Mouse (Mus musculus) left cerebral cortex, postnatal 14 days (tissue): ENCODE results near the gene Tshb. TPM values are rescaled to one million over a fixed set of nuclear protein-coding genes. Genes with fewer than 3 reads are reported as not detected.
A peak's percentile ranks its signal among the peaks of the same experiment; 100 is the strongest.

Experiments used
- DNase-seq, 2 experiments: peaks; one replicate each; pipeline ENCODE4 v3.0.0; 2021 to 2022; ENCODE audit warnings: low spot score in 2 of 2, mixed read lengths in 1 of 2
- intact Hi-C: fragments of 180-260 bp; cut with DNase I; formaldehyde crosslinking; loops from one replicate; pipeline ENCODE4 v1.15.1; 2025
- long read RNA-seq, 2 experiments: library from polyadenylated mRNA; stranded (forward); transcript quantifications; one replicate each; pipeline ENCODE4 v2.0.0; 2021
- total RNA-seq, 2 experiments: library from RNA; stranded (reverse); gene quantifications; 2 replicates each; pipeline ENCODE4 v1.2.3; 2021

The Tshb gene
- total RNA-seq: not detected
- long read RNA-seq, experiment 1: 0 reads
- long read RNA-seq, experiment 2: 0 reads

- intact Hi-C loops: no loop called here
- DNase-seq: no peak
Measured at GRCm38 (mm10) chr3:102782618-102783017, at the start of gene Tshb. Gene Tshb, minus strand, starts transcription at chr3:102782718.

GRCm38 (mm10) chr3:102803937-102804336 lies 21.4 kb upstream of the Tshb start:
- intact Hi-C loops: loop anchor here (1.0 to 2.0 kb wide), 2 partner anchors 89 to 555 kb away; no protein-coding TSS in a partner anchor
- peak; percentile 68 to 85 for DNase-seq

- DNase-seq: no peak
- intact Hi-C loops: no loop called here
Measured at GRCm38 (mm10) chr3:102787369-102787768, 4.9 kb upstream of the Tshb start.

DNA sequence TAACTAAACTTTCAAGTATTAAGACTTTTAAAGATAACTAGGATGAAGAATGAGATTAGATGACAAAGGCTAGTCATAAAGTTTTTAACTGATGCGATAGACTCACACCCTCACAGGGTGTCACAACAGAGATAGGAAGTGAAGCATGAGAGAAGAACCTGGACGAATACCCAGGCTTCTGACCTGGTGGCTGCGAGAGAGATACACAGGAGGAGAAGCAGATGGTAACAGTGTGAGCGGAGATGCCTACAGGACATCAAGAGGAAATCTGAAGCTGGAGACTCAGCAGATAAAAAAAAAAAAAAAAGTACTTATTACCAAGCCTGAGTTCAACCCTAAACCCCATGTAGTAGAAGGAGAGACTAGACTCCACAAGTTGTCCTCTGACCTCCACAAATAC lies 9.5 kb downstream of the Tshb start:
- intact Hi-C loops: no loop called here
- no peak for DNase-seq

- intact Hi-C loops: no loop called here
- DNase-seq: no peak
Measured at GRCm38 (mm10) chr3:102764850-102765249, 17.7 kb downstream of the Tshb start.

DNA sequence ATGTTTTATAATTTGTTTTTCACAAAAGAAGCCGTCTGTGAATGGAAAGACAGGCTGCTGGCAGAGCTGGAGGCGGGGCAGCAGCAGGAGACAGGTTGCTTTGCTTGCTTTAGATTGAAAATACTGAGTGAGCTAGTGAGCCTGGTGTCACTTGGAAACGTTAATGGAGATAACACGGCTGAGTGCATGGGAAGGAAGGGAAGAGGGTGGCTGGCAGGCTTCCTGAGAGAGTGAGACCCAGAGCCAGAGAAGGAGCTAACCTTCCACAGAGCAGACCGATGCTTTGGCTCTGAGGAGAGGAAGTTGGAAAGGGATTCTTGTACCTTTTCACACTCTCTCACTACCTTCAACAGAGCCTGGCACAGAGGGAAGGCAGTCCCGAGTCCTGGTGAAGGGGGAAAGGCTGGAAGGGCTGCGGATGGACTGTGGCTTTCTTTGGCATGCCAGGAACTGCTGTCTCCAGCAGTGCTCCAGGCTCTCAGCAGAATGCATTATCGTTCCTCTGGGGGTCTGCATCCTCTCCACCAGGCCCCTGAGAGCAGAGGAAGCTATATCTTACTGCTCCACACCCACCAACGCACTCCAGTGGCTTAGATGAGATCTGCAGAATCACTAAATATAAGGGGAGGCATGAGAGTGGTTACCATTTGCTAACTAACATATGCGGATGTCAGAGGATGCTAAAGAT lies 18.7 kb downstream of the Tshb start:
- intact Hi-C loops: no loop called here
- DNase-seq: peak; percentile 22 to 23

GRCm38 (mm10) chr3:102762388-102762787 lies 20.1 kb downstream of the Tshb start:
- DNase-seq: no peak
- intact Hi-C loops: no loop called here

- intact Hi-C loops: no loop called here
- no peak for DNase-seq
Measured at GRCm38 (mm10) chr3:102760236-102760635, 22.3 kb downstream of the Tshb start.

DNA sequence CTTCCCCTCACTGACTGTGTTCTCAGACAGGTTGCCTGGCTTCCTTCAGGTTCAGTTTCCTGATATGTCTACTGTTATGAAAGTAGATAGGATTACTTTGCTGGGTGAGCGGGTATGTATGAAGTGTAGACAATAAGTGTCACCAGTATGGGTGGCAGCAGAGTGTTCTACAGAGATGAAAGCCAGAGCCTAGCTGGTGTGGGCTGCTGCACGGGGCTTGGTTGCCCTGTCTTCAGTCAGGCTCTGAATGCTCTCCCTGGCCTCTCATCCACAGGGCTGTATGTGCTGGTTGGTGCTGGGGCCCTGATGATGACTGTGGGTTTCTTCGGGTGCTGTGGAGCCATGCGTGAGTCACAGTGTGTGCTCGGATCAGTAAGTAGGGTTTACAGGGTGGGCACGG lies 25.5 kb downstream of the Tshb start:
- DNase-seq: no peak
- intact Hi-C loops: no loop called here

- DNase-seq: no peak
Measured at GRCm38 (mm10) chr3:102755801-102756200, 26.7 kb downstream of the Tshb start.

DNA sequence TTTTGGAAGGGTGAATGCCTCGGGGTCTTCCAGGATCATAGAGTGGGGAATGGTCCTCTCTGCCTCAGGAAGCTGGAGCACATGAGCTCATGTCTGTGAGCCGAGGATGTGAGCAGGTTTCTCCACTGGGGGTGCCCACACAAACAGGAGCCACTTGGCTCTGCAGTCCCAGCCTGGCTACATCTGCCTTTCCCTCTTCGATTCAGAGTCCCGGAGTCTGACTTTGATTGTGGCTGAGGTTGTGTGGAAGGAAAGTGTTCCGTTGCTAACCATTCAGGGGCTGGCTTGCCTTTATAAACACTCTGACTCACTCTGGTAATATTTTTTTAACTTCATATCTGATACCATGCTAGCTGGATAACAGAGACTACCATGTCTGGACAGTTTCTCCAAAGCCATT lies 30.1 kb downstream of the Tshb start:
- intact Hi-C loops: no loop called here
- DNase-seq: no peak

More at GRCm38 (mm10) chr3:102755801-102756200, 26.7 kb downstream of the Tshb start:
- intact Hi-C loops: no loop called here

GRCm38 (mm10) chr3:102752053-102752452 lies 30.5 kb downstream of the Tshb start:
- no peak for DNase-seq
- intact Hi-C loops: no loop called here

- intact Hi-C loops: no loop called here
- no peak for DNase-seq
Measured at GRCm38 (mm10) chr3:102751536-102751935, 31.0 kb downstream of the Tshb start.

GRCm38 (mm10) chr3:102751136-102751535 lies 31.4 kb downstream of the Tshb start:
- DNase-seq: no peak
- intact Hi-C loops: no loop called here

DNA sequence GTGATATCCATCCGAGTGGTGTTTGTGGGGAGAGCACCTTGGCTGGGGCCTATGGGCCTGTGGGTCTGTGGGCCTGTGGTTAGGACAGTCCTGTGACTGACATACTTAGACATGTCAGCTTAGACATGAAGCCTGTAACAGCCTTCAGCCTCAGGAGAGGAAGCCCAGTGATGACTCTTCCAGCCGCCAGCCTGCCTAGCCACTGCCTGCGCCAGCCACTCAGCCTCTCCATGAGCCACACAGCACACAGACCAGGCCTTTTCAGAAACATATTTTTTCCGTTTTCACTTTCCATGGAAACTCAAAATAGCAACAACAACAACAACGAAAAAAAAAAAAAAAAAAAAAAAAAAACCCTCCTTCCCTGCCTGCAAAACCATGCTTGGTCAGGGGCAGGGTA lies 33.8 kb downstream of the Tshb start:
- intact Hi-C loops: no loop called here
- no peak for DNase-seq

- no peak for DNase-seq
- intact Hi-C loops: no loop called here
Measured at GRCm38 (mm10) chr3:102748038-102748437, 34.5 kb downstream of the Tshb start.

GRCm38 (mm10) chr3:102746174-102746573 lies 36.3 kb downstream of the Tshb start:
- no peak for DNase-seq
- intact Hi-C loops: no loop called here

DNA sequence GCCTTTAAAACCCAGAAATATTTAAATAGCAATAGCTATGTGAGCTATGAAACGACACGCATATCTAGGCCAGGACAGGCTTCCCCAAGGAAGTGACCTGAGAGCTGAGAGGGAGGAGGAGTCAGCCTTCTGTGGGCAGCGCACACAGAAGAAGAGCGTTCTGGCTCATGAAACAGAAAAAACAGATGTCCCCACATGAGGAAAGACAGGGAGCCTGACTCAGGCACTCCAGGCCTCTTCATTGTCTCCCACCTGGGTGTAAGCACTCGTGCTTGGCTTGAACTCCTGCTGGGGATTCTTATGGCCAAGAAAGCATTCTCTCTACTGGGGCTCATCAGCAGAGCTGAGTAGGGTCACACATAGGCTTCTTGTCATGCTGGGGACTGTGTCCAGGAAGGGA lies 37.9 kb downstream of the Tshb start:
- intact Hi-C loops: no loop called here
- DNase-seq: no peak

DNA sequence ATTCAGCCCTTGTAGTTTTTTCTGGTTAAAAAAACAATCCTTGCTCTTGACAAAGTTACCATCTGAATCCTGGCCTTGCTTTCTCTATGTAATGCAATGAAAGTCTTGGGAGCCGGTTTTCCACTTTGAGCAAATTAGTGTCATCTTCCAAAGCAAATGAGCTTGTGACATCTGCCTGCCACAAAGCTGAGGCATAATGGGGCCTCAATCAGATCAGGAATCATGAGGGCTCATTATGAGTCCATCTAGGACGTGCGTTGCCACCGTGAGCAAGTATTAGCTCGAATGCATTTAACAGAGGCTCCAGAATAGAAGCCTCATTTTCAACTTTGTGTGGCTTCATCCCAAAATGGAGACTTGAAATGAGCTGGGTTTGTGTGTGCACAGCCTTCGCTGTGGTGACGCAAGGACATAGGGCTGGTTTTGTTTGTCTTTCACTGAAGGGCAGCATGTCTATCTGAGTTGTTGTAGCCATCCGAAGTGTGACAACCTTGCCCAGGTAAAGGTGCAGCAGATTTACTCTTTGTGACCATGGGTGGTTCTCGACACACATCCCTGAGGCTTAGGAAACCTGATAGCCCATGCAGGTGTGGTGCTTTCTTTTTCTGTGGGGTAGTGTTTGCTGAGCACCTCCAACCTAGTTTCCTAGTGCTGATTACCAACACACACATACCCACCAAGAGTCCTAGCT lies 38.6 kb downstream of the Tshb start:
- DNase-seq: no peak
- intact Hi-C loops: no loop called here

GRCm38 (mm10) chr3:102743202-102743601 lies 39.3 kb downstream of the Tshb start:
- DNase-seq: no peak
- intact Hi-C loops: no loop called here

GRCm38 (mm10) chr3:102742725-102743124 lies 39.8 kb downstream of the Tshb start:
- intact Hi-C loops: no loop called here

More at GRCm38 (mm10) chr3:102742725-102743124, 39.8 kb downstream of the Tshb start:
- no peak for DNase-seq
